Mouse (Mus musculus): ENCODE results near the gene Nxph1.

DNA sequence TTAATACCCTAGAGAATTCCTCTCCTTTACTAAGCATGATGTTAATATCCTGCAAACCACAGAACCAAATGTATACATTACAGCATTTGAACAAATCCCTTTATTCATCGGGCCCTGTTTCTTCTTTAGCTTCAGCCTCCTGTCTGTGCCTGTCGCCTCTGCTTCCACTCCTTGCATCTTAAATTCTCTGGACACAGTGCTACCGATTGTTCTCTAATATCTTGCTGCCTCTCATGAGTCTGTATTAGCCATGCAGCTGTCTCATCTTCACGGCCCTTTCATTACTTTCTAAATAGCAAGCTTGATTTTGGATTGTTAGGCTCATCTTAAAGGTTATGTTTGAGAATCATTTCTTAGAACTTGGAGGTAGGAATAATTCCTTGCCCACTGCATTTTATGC lies 262.5 kb downstream of the Nxph1 start:
- TF ChIP-seq CTCF (IDR thresholded peaks at IDR 0.05; ENCODE audit: extremely low read depth, insufficient read length, insufficient replicate concordance, low read depth, low read length), result no peak
- no peak for TF ChIP-seq POLR2A (IDR thresholded peaks at IDR 0.05; ENCODE audit: low read depth, low read length)

Data from small intestine, adult 2 months (tissue).